Mouse (Mus musculus) cerebellum, adult 11 months (tissue): ENCODE measurements around the gene Fgf13.

Source experiments
- DNase-seq: peaks from one replicate; pipeline ENCODE4 v3.0.0; 2022

Gene Fgf13

GRCm38 (mm10) chrX:59182323-59182722 lies 385.5 kb downstream of the Fgf13 start:
- DNase-seq: no peak

- DNase-seq: peak; percentile 3
Measured at GRCm38 (mm10) chrX:59179627-59180026, 388.2 kb downstream of the Fgf13 start.

- peak; percentile 41 for DNase-seq
Measured at GRCm38 (mm10) chrX:59179081-59179596, 388.7 kb downstream of the Fgf13 start.

GRCm38 (mm10) chrX:59177653-59178052 lies 390.2 kb downstream of the Fgf13 start:
- DNase-seq: no peak

- no peak for DNase-seq
Measured at GRCm38 (mm10) chrX:59172200-59172599, 395.7 kb downstream of the Fgf13 start.

- no peak for DNase-seq
Measured at GRCm38 (mm10) chrX:59166763-59167162, 401.1 kb downstream of the Fgf13 start.

- no peak for DNase-seq
Measured at GRCm38 (mm10) chrX:59141947-59142346, 425.9 kb downstream of the Fgf13 start.

- no peak for DNase-seq
Measured at GRCm38 (mm10) chrX:59134928-59135361, 432.9 kb downstream of the Fgf13 start.

GRCm38 (mm10) chrX:59134166-59134861 lies 433.6 kb downstream of the Fgf13 start:
- peak; percentile 6 for DNase-seq

GRCm38 (mm10) chrX:59133834-59134165 lies 434.1 kb downstream of the Fgf13 start:
- no peak for DNase-seq

GRCm38 (mm10) chrX:59133416-59133815 lies 434.5 kb downstream of the Fgf13 start:
- DNase-seq: no peak

- no peak for DNase-seq
Measured at GRCm38 (mm10) chrX:59126637-59127036, 441.2 kb downstream of the Fgf13 start.

- no peak for DNase-seq
Measured at GRCm38 (mm10) chrX:59113187-59113586, 454.7 kb downstream of the Fgf13 start.

- no peak for DNase-seq
Measured at GRCm38 (mm10) chrX:59085928-59086327, 481.9 kb downstream of the Fgf13 start.

- DNase-seq: no peak
Measured at GRCm38 (mm10) chrX:59080427-59080826, 487.4 kb downstream of the Fgf13 start.

- no peak for DNase-seq
Measured at GRCm38 (mm10) chrX:59072083-59072482, 495.8 kb downstream of the Fgf13 start.

- no peak for DNase-seq
Measured at GRCm38 (mm10) chrX:59063157-59063556, 504.7 kb downstream of the Fgf13 start.

- DNase-seq: no peak
Measured at GRCm38 (mm10) chrX:59034969-59035368, 532.9 kb downstream of the Fgf13 start.
